Mouse (Mus musculus) stomach, postnatal 0 days (tissue): ENCODE measurements at regions not wholly inside any gene's neighbourhood (a gene's known extent, or its start where the extent isn't known, plus 50 kb on each side); places are given as distances from the start of the nearest gene placed in this dataset.

Experiments
- CTCF ChIP-seq: IDR thresholded peaks from 2 replicates; pipeline ENCODE4 v1.5.1; 2016; ENCODE audit warnings: antibody characterized with exemption, low read depth, mild to moderate bottlenecking, moderate library complexity
- EP300 ChIP-seq: optimal IDR thresholded peaks from 2 replicates; pipeline ENCODE3; 2016; ENCODE audit warnings: antibody characterized with exemption

DNA sequence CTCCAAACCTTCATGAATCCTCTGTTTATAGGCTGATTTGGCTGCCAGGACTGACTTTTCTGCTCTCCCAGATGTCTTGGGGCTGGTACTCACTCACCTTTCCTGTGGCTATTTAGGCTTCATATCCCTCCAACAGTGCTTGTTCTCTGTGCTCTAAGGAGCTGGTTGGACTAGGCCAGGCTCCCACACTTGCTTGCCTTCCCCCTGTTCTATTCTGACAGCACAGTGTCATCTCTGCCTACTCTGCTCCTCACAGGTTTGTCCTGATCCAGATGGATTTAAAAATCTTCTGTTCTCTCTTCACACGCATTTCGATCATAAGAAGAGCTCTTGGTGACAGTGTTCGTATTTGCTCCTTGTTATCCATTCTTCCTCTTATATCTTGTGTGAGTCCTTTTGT, 134.7 kb upstream of the N4bp1 start:
- TF ChIP-seq CTCF = no peak
- no peak for TF ChIP-seq EP300
